Mouse (Mus musculus): Measurements from ENCODE around the gene Bend3. TPM values are rescaled to one million over a fixed set of nuclear protein-coding genes. Genes with fewer than 3 reads are reported as not detected.
A peak's percentile ranks its signal among the peaks of the same experiment; 100 is the strongest.
"Not testable (repeated sequence)": the region's sequence is repeated elsewhere in the genome, so short reads cannot be mapped to it uniquely, and the experiment has no call there.

The Bend3 gene
- polyA plus RNA-seq, 1 experiment from 2014 or later, result 2.8 TPM

DNA sequence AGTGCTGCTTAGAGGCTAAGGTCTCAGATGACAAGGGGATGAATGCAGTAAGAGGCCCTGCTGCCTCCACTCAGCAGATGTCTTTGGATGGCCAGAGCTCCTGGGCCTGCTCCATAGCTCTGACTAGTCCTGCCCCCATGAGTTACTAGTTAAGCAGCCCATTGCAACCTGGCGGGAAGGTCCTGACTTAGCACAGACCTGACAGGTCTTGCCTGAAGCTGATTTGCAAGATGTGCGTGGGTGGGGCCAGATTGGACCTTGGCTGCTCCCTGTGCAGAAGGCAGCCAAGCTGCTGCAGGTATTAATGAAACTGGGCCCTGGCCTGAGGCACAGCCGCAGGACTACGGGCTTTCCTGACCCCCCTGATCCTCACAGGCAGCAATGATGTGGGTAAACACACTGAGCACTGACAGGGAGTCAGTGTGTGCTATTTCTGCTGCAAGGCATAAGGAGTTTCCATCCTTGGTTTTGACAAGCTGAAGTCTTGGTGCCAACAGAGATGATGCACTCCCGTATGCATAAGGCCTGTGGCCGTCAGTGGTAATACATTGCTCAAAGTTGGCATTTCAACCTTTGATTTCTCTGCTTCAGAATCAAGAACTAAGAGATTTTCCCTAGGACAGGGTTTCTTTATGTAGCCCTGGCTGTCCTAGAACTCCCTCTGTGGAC lies 38.5 kb downstream of the Bend3 start:
- Histone ChIP-seq H3K9ac (ENCODE audit: low read depth, low read length) (no peak overlapping the region), H3K27ac (peak overlapping the region; percentile 60), H3K4me1 (replicated peaks; ENCODE audit: insufficient read depth, low read length) (peaks cover 7% of the 10 kb centered on the region), H3K9me3 (replicated peaks; ENCODE audit: low read length) (no peaks in the 10 kb centered on the region), H3K27me3 (ENCODE audit: insufficient read depth, low read length) (no peaks in the 10 kb centered on the region), H3K36me3 (ENCODE audit: insufficient read depth, low read length) (peaks cover 2% of the 10 kb centered on the region; the same call in 1 of the 2 replicates), H3K4me3 (replicated peaks; ENCODE audit: low read depth, low read length) (no peak overlapping the region), H3K4me2 (ENCODE audit: low read length) (no peak overlapping the region)
- DNase-seq (ENCODE audit: low spot score) (peak; percentile 31), ATAC-seq (replicated peaks; ENCODE audit: low FRiP score, low read depth) (peak; percentile 73)
- TF ChIP-seq CTCF (IDR thresholded peaks at IDR 0.05; ENCODE audit: low read depth), result no peak
- 41% methylated on average over 6 of the region's 6 CpGs for WGBS

- TF ChIP-seq CTCF (IDR thresholded peaks at IDR 0.05; ENCODE audit: low read depth), result no peak
- H3K27ac ChIP-seq, result peak overlapping the region; percentile 60
- no peaks in the 10 kb centered on the region for H3K9me3 ChIP-seq (replicated peaks; ENCODE audit: low read length)
- H3K4me3 ChIP-seq (replicated peaks; ENCODE audit: low read depth, low read length), result no peak overlapping the region
- no peaks in the 10 kb centered on the region; the same call in 1 of the 2 replicates for H3K36me3 ChIP-seq (ENCODE audit: insufficient read depth, low read length)
- peaks cover 7% of the 10 kb centered on the region for H3K4me1 ChIP-seq (replicated peaks; ENCODE audit: insufficient read depth, low read length)
- no peak for ATAC-seq (replicated peaks; ENCODE audit: low FRiP score, low read depth)
- H3K4me2 ChIP-seq (ENCODE audit: low read length), result no peak overlapping the region
- DNase-seq (ENCODE audit: low spot score), result no peak
- no peaks in the 10 kb centered on the region for H3K27me3 ChIP-seq (ENCODE audit: insufficient read depth, low read length)
- WGBS, result 44% methylated on average over 4 of the region's 4 CpGs
- no peak overlapping the region for H3K9ac ChIP-seq (ENCODE audit: low read depth, low read length)
Observed at GRCm38 (mm10) chr10:43517836-43518235, 39.2 kb downstream of the Bend3 start.

DNA sequence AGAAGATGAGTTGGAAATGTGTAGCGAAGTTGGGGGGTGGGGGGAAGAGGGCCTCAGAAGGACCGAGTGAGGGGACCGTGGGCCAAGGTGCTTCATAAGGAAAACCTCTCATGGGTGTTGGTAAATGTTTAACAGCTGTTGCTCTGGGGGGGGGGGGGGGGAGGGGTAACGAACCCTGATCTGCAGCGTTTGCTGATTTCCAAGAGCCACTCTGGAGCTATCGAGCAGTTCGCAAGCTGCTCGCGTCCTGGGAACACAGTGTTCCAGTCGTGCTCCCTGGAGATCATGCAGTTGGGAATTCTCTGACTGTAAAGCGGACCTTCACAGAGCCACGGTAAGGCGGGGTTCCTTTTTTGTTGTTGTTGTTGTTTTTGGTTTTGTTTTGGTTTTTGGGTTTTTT lies 39.7 kb downstream of the Bend3 start:
- H3K9ac ChIP-seq (ENCODE audit: low read depth, low read length), result no peak overlapping the region
- 54% methylated on average over 11 of the region's 13 CpGs for WGBS
- DNase-seq (ENCODE audit: low spot score), result no peak
- peaks cover 7% of the 10 kb centered on the region for H3K4me1 ChIP-seq (replicated peaks; ENCODE audit: insufficient read depth, low read length)
- H3K27me3 ChIP-seq (ENCODE audit: insufficient read depth, low read length), result no peaks in the 10 kb centered on the region
- H3K27ac ChIP-seq, result peak overlapping the region; percentile 60
- no peak overlapping the region for H3K4me2 ChIP-seq (ENCODE audit: low read length)
- H3K36me3 ChIP-seq (ENCODE audit: insufficient read depth, low read length), result no peaks in the 10 kb centered on the region; the same call in 1 of the 2 replicates
- H3K4me3 ChIP-seq (replicated peaks; ENCODE audit: low read depth, low read length), result no peak overlapping the region
- peak; percentile 47; the same call in 1 of the 2 replicates for ATAC-seq (replicated peaks; ENCODE audit: low FRiP score, low read depth)
- H3K9me3 ChIP-seq (replicated peaks; ENCODE audit: low read length), result no peaks in the 10 kb centered on the region
- TF ChIP-seq CTCF (IDR thresholded peaks at IDR 0.05; ENCODE audit: low read depth), result no peak

- no peaks in the 10 kb centered on the region for H3K9me3 ChIP-seq (replicated peaks; ENCODE audit: low read length)
- ATAC-seq (replicated peaks; ENCODE audit: low FRiP score, low read depth), result no peak
- H3K36me3 ChIP-seq (ENCODE audit: insufficient read depth, low read length), result no peaks in the 10 kb centered on the region
- TF ChIP-seq CTCF (IDR thresholded peaks at IDR 0.05; ENCODE audit: low read depth), result no peak
- H3K4me2 ChIP-seq (ENCODE audit: low read length), result no peak overlapping the region
- H3K4me1 ChIP-seq (replicated peaks; ENCODE audit: insufficient read depth, low read length), result peaks cover 7% of the 10 kb centered on the region
- no peak overlapping the region for H3K27ac ChIP-seq
- no peak overlapping the region for H3K9ac ChIP-seq (ENCODE audit: low read depth, low read length)
- 96% methylated on average over 2 of the region's 2 CpGs for WGBS
- no peak overlapping the region for H3K4me3 ChIP-seq (replicated peaks; ENCODE audit: low read depth, low read length)
- H3K27me3 ChIP-seq (ENCODE audit: insufficient read depth, low read length), result no peaks in the 10 kb centered on the region
- no peak for DNase-seq (ENCODE audit: low spot score)
Observed at GRCm38 (mm10) chr10:43519977-43520376, 41.3 kb downstream of the Bend3 start.

GRCm38 (mm10) chr10:43523931-43524330 lies 45.3 kb downstream of the Bend3 start, which contains the start of gene Gm9803:
Gene Gm9803, plus strand, starts transcription at chr10:43524084.
- H3K4me1 ChIP-seq (replicated peaks; ENCODE audit: insufficient read depth, low read length); DNase-seq (ENCODE audit: low spot score); H3K4me2 ChIP-seq (ENCODE audit: low read length); H3K9ac ChIP-seq (ENCODE audit: low read depth, low read length); H3K9me3 ChIP-seq (replicated peaks; ENCODE audit: low read length); H3K27me3 ChIP-seq (ENCODE audit: insufficient read depth, low read length); ATAC-seq (replicated peaks; ENCODE audit: low FRiP score, low read depth); H3K27ac ChIP-seq; H3K4me3 ChIP-seq (replicated peaks; ENCODE audit: low read depth, low read length): not testable (repeated sequence)
- H3K36me3 ChIP-seq (ENCODE audit: insufficient read depth, low read length), result 0 out of 2 replicates have a peak, but pooled peaks cover 13% of the 10 kb centered on the region
- WGBS, result 94% methylated on average over 10 of the region's 10 CpGs

DNA sequence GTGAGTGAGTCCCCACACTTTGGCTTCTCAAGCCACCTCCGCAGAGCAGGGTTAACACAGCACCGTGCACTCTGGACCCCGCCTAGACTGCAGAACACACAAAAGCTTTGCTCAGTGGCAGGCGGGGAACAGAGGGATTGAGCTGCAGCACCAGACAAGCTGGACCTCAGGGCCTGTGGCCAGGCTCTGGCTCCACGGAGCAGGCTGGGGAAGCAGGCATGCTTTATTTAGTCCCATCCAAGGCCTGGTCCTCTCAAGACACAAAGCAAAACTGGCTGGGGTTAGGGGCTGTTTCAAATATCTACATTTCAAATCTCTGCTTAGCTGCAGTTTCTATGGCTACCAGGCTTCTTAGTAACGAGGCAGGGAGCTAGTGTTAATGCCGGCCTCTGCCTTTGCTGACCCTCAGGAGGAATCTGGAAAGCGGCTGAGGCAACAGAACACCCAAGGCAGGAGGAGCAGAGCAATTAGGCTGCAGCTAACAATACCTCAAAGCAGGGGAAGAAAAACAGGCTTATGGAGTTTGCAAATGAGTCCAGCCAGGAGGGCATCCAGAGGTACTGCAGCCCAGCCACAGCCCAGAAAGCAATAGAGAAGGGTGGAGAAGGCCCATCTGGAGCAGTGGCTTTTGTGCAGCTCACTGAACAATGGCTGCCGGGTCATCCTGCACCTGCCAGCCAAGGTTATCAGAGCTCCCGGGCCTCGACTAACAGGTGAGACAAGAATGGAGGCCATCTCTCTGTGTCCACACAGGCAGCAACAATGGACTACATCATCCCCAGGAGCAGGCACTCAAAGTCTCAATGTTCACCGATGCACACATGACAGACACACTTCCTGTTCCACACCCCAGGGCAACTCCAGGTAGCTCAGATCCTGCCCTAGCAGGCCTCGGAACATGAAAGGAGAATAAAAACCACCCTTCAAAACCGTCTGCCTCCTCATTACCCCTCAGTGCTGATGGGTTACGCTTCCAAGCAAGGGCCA lies 48.9 kb downstream of the Bend3 start:
- H3K36me3 ChIP-seq (ENCODE audit: insufficient read depth, low read length), result peaks cover 42% of the 10 kb centered on the region
- 45% methylated on average over 15 of the region's 15 CpGs for WGBS
- no peak overlapping the region for H3K4me2 ChIP-seq (ENCODE audit: low read length)
- TF ChIP-seq CTCF (IDR thresholded peaks at IDR 0.05; ENCODE audit: low read depth), result peak; percentile 34; the same call in 1 of the 2 replicates
- H3K27me3 ChIP-seq (ENCODE audit: insufficient read depth, low read length), result no peaks in the 10 kb centered on the region
- H3K27ac ChIP-seq, result peak overlapping the region; percentile 47; the same call in 1 of the 2 replicates
- H3K4me3 ChIP-seq (replicated peaks; ENCODE audit: low read depth, low read length), result no peak overlapping the region
- no peak overlapping the region for H3K9ac ChIP-seq (ENCODE audit: low read depth, low read length)
- H3K4me1 ChIP-seq (replicated peaks; ENCODE audit: insufficient read depth, low read length), result no peaks in the 10 kb centered on the region; the same call in 1 of the 2 replicates
- peak; percentile 11; the same call in 1 of the 2 replicates for ATAC-seq (replicated peaks; ENCODE audit: low FRiP score, low read depth)
- peak; percentile 31 for DNase-seq (ENCODE audit: low spot score)
- no peaks in the 10 kb centered on the region for H3K9me3 ChIP-seq (replicated peaks; ENCODE audit: low read length)

Measured in kidney, postnatal 0 days (tissue).